Mouse (Mus musculus): ENCODE measurements around the gene Tmem81. TPM values are rescaled to one million over a fixed set of nuclear protein-coding genes. Genes with fewer than 3 reads are reported as not detected.
"Not testable (repeated sequence)": the region's sequence is repeated elsewhere in the genome, so short reads cannot be mapped to it uniquely, and the experiment has no call there.

Gene Tmem81
- 1.3 TPM for polyA plus RNA-seq (2012; fragmentation: generic; extraction: Trizol)
- long read RNA-seq, experiment 1, partial matches to known transcripts: 0 of 1 reads
- long read RNA-seq, experiment 1, other reads (novel, unspliced or antisense): 0 of 1 reads
- long read RNA-seq, experiment 2: 0 reads

GRCm38 (mm10) chr1:132506058-132506457, at the start of gene Tmem81:
Tmem81 (plus strand) TSS chr1:132506230.
- Histone ChIP-seq H3ac (ENCODE audit: control insufficient read depth, insufficient read length, low read depth) (no peak within 1 kb of the TSS), H3K79me3 (ENCODE audit: low read depth) (no peaks in the 10 kb centered on the region), H3K36me3 (ENCODE audit: control insufficient read depth, insufficient read depth) (peaks cover 62% of the 10 kb centered on the region), H3K79me2 (ENCODE audit: control insufficient read depth, insufficient read depth) (no peaks in the 10 kb centered on the region), H3K27me3 (ENCODE audit: control insufficient read depth, insufficient read depth, insufficient read length) (no peaks in the 10 kb centered on the region), H3K4me3 (ENCODE audit: insufficient read depth, poor library complexity, severe bottlenecking) (no peak within 1 kb of the TSS)
- TF ChIP-seq CTCF (IDR thresholded peaks at IDR 0.05; ENCODE audit: control insufficient read depth, insufficient read depth, insufficient read length) (no peak), USF1 (IDR thresholded peaks at IDR 0.05; ENCODE audit: low read depth) (no peak), CEBPB (IDR thresholded peaks at IDR 0.05; ENCODE audit: low read depth) (no peak), MYOG (IDR thresholded peaks at IDR 0.05; ENCODE audit: control insufficient read depth, extremely low read depth, insufficient read length) (no peak), MYOD1 (IDR thresholded peaks at IDR 0.05; ENCODE audit: control insufficient read depth, insufficient read length, low read depth) (no peak), MAX (IDR thresholded peaks at IDR 0.05) (no peak), FOSL1 (IDR thresholded peaks at IDR 0.05; ENCODE audit: insufficient read depth, low read length, poor library complexity, severe bottlenecking) (no peak)

- H3K4me3 ChIP-seq (ENCODE audit: insufficient read depth, poor library complexity, severe bottlenecking): no peak overlapping the region
- no peaks in the 10 kb centered on the region for H3K27me3 ChIP-seq (ENCODE audit: control insufficient read depth, insufficient read depth, insufficient read length)
- TF ChIP-seq CTCF (IDR thresholded peaks at IDR 0.05; ENCODE audit: control insufficient read depth, insufficient read depth, insufficient read length) (no peak), USF1 (IDR thresholded peaks at IDR 0.05; ENCODE audit: low read depth) (no peak), MYOD1 (IDR thresholded peaks at IDR 0.05; ENCODE audit: control insufficient read depth, insufficient read length, low read depth) (no peak), MAX (IDR thresholded peaks at IDR 0.05) (no peak), CEBPB (IDR thresholded peaks at IDR 0.05; ENCODE audit: low read depth) (no peak), MYOG (IDR thresholded peaks at IDR 0.05; ENCODE audit: control insufficient read depth, extremely low read depth, insufficient read length) (no peak), FOSL1 (IDR thresholded peaks at IDR 0.05; ENCODE audit: insufficient read depth, low read length, poor library complexity, severe bottlenecking) (no peak)
- H3K36me3 ChIP-seq (ENCODE audit: control insufficient read depth, insufficient read depth): peaks cover 19% of the 10 kb centered on the region
- no peak overlapping the region for H3ac ChIP-seq (ENCODE audit: control insufficient read depth, insufficient read length, low read depth)
- H3K79me3 ChIP-seq (ENCODE audit: low read depth): no peaks in the 10 kb centered on the region
- no peaks in the 10 kb centered on the region for H3K79me2 ChIP-seq (ENCODE audit: control insufficient read depth, insufficient read depth)
Measured at GRCm38 (mm10) chr1:132464651-132465050, 41.4 kb upstream of the Tmem81 start.

GRCm38 (mm10) chr1:132468926-132469325, 37.1 kb upstream of the Tmem81 start:
- no peaks in the 10 kb centered on the region for H3K79me2 ChIP-seq (ENCODE audit: control insufficient read depth, insufficient read depth)
- no peak overlapping the region for H3K4me3 ChIP-seq (ENCODE audit: insufficient read depth, poor library complexity, severe bottlenecking)
- no peaks in the 10 kb centered on the region for H3K79me3 ChIP-seq (ENCODE audit: low read depth)
- H3ac ChIP-seq (ENCODE audit: control insufficient read depth, insufficient read length, low read depth): no peak overlapping the region
- peaks cover 6% of the 10 kb centered on the region for H3K36me3 ChIP-seq (ENCODE audit: control insufficient read depth, insufficient read depth)
- TF ChIP-seq FOSL1 (IDR thresholded peaks at IDR 0.05; ENCODE audit: insufficient read depth, low read length, poor library complexity, severe bottlenecking): no peak
- TF ChIP-seq CEBPB (IDR thresholded peaks at IDR 0.05; ENCODE audit: low read depth): no peak
- no peak for TF ChIP-seq CTCF (IDR thresholded peaks at IDR 0.05; ENCODE audit: control insufficient read depth, insufficient read depth, insufficient read length)
- no peak for TF ChIP-seq MAX (IDR thresholded peaks at IDR 0.05)
- TF ChIP-seq USF1 (IDR thresholded peaks at IDR 0.05; ENCODE audit: low read depth): no peak
- TF ChIP-seq MYOG (IDR thresholded peaks at IDR 0.05; ENCODE audit: control insufficient read depth, extremely low read depth, insufficient read length): no peak
- no peak for TF ChIP-seq MYOD1 (IDR thresholded peaks at IDR 0.05; ENCODE audit: control insufficient read depth, insufficient read length, low read depth)
- no peaks in the 10 kb centered on the region for H3K27me3 ChIP-seq (ENCODE audit: control insufficient read depth, insufficient read depth, insufficient read length)

GRCm38 (mm10) chr1:132469519-132469918, 36.5 kb upstream of the Tmem81 start:
- Histone ChIP-seq H3K27me3 (ENCODE audit: control insufficient read depth, insufficient read depth, insufficient read length) (no peaks in the 10 kb centered on the region), H3K79me3 (ENCODE audit: low read depth) (peaks cover 2% of the 10 kb centered on the region), H3K4me3 (ENCODE audit: insufficient read depth, poor library complexity, severe bottlenecking) (no peak overlapping the region), H3ac (ENCODE audit: control insufficient read depth, insufficient read length, low read depth) (no peak overlapping the region), H3K36me3 (ENCODE audit: control insufficient read depth, insufficient read depth) (peaks cover 6% of the 10 kb centered on the region), H3K79me2 (ENCODE audit: control insufficient read depth, insufficient read depth) (no peaks in the 10 kb centered on the region)
- TF ChIP-seq MAX (IDR thresholded peaks at IDR 0.05) (no peak), CEBPB (IDR thresholded peaks at IDR 0.05; ENCODE audit: low read depth) (no peak), FOSL1 (IDR thresholded peaks at IDR 0.05; ENCODE audit: insufficient read depth, low read length, poor library complexity, severe bottlenecking) (no peak), MYOG (IDR thresholded peaks at IDR 0.05; ENCODE audit: control insufficient read depth, extremely low read depth, insufficient read length) (no peak), USF1 (IDR thresholded peaks at IDR 0.05; ENCODE audit: low read depth) (no peak), CTCF (IDR thresholded peaks at IDR 0.05; ENCODE audit: control insufficient read depth, insufficient read depth, insufficient read length) (no peak), MYOD1 (IDR thresholded peaks at IDR 0.05; ENCODE audit: control insufficient read depth, insufficient read length, low read depth) (no peak)

GRCm38 (mm10) chr1:132470031-132470430, 36.0 kb upstream of the Tmem81 start:
- not testable (repeated sequence) for H3K36me3 ChIP-seq (ENCODE audit: control insufficient read depth, insufficient read depth); H3K4me3 ChIP-seq (ENCODE audit: insufficient read depth, poor library complexity, severe bottlenecking); H3K79me3 ChIP-seq (ENCODE audit: low read depth); H3K79me2 ChIP-seq (ENCODE audit: control insufficient read depth, insufficient read depth); H3K27me3 ChIP-seq (ENCODE audit: control insufficient read depth, insufficient read depth, insufficient read length); H3ac ChIP-seq (ENCODE audit: control insufficient read depth, insufficient read length, low read depth)

GRCm38 (mm10) chr1:132471032-132471431, 35.0 kb upstream of the Tmem81 start:
- Histone ChIP-seq H3K79me3 (ENCODE audit: low read depth) (peaks cover 2% of the 10 kb centered on the region), H3K4me3 (ENCODE audit: insufficient read depth, poor library complexity, severe bottlenecking) (no peak overlapping the region), H3K79me2 (ENCODE audit: control insufficient read depth, insufficient read depth) (peaks cover 3% of the 10 kb centered on the region), H3K27me3 (ENCODE audit: control insufficient read depth, insufficient read depth, insufficient read length) (no peaks in the 10 kb centered on the region), H3K36me3 (ENCODE audit: control insufficient read depth, insufficient read depth) (peaks cover 6% of the 10 kb centered on the region), H3ac (ENCODE audit: control insufficient read depth, insufficient read length, low read depth) (no peak overlapping the region)
- TF ChIP-seq MYOG (IDR thresholded peaks at IDR 0.05; ENCODE audit: control insufficient read depth, extremely low read depth, insufficient read length) (no peak), FOSL1 (IDR thresholded peaks at IDR 0.05; ENCODE audit: insufficient read depth, low read length, poor library complexity, severe bottlenecking) (no peak), CTCF (IDR thresholded peaks at IDR 0.05; ENCODE audit: control insufficient read depth, insufficient read depth, insufficient read length) (no peak), CEBPB (IDR thresholded peaks at IDR 0.05; ENCODE audit: low read depth) (no peak), MYOD1 (IDR thresholded peaks at IDR 0.05; ENCODE audit: control insufficient read depth, insufficient read length, low read depth) (no peak), USF1 (IDR thresholded peaks at IDR 0.05; ENCODE audit: low read depth) (no peak), MAX (IDR thresholded peaks at IDR 0.05) (no peak)
